Mouse (Mus musculus) G1E (cell line): ENCODE results near the gene Pigp. TPM values are rescaled to one million over a fixed set of nuclear protein-coding genes. Genes with fewer than 3 reads are reported as not detected.
A peak's percentile ranks its signal among the peaks of the same experiment; 100 is the strongest.

ENCODE experiments used
- ATAC-seq: 2 replicates; pipeline ENCODE4 v1.8.0; 2016; ENCODE audit warnings: mild to moderate bottlenecking; ENCODE audit not compliant: insufficient number of reproducible peaks, poor library complexity, low FRiP score, severe bottlenecking; ENCODE audit errors: extremely low read depth
- DNase-seq: peaks from one replicate; pipeline ENCODE4 v3.0.0; 2012; ENCODE audit warnings: low spot score
- H3K27me3 ChIP-seq: 2 replicates; pipeline ENCODE4 v1.6.1; 2012; ENCODE audit warnings: mild to moderate bottlenecking, low read length, inconsistent platforms; ENCODE audit not compliant: insufficient read depth
- H3K36me3 ChIP-seq: replicated peaks from 2 replicates; pipeline ENCODE3; 2012; ENCODE audit warnings: mild to moderate bottlenecking, inconsistent platforms
- H3K4me1 ChIP-seq: 2 replicates; pipeline ENCODE4 v1.6.1; 2012; ENCODE audit warnings: low read depth, low read length, inconsistent platforms, mixed read lengths; ENCODE audit not compliant: insufficient read depth
- H3K4me3 ChIP-seq: 2 replicates; pipeline ENCODE4 v1.5.1; 2012; ENCODE audit warnings: low read depth, mild to moderate bottlenecking, inconsistent platforms, low read length, moderate library complexity, mixed read lengths
- H3K9me3 ChIP-seq: replicated peaks from 2 replicates; pipeline ENCODE4 v1.6.1; 2012; ENCODE audit warnings: inconsistent platforms
- CTCF ChIP-seq: IDR thresholded peaks from 2 replicates; pipeline ENCODE4 v1.5.1; 2012; ENCODE audit warnings: low read depth, low read length, inconsistent platforms, mixed read lengths
- GATA1 ChIP-seq: IDR thresholded peaks from 2 replicates; pipeline ENCODE4 v1.6.1; 2012; ENCODE audit warnings: borderline replicate concordance, low read length, inconsistent platforms, mixed read lengths
- GATA2 ChIP-seq: IDR thresholded peaks from 2 replicates; pipeline ENCODE4 v1.6.1; 2012; ENCODE audit warnings: low read depth, low read length, inconsistent platforms, borderline replicate concordance
- POLR2AphosphoS5 ChIP-seq: IDR thresholded peaks from 2 replicates; pipeline ENCODE4 v1.6.1; 2012; ENCODE audit warnings: low read depth, low read length, inconsistent platforms; ENCODE audit not compliant: insufficient replicate concordance
- TAL1 ChIP-seq: conservative IDR thresholded peaks from 2 replicates; pipeline ENCODE4 v1.6.1; 2012; ENCODE audit warnings: low read depth, low read length, inconsistent platforms, mixed read lengths
- polyA plus RNA-seq: library from polyadenylated mRNA; stranded (reverse); fragments of >175 nt; gene quantifications from 2 replicates; pipeline ENCODE4 v1.2.3, GENCODE M21; 2012
- total RNA-seq, 2 experiments: library from RNA; stranded (forward) in 1 of 2; stranded (reverse) in 1 of 2; fragments of 200-1000 nt in 1 of 2; fragments of >200 nt in 1 of 2; fragmentation: Nextera tagmentation in 1 of 2; gene quantifications; 2 replicates each; pipeline ENCODE4 v1.2.3; 2014 to 2017

Pigp gene
- total and polyA plus RNA-seq, 3 experiments = 14.1 to 40.5 (median 30.6) TPM

DNA sequence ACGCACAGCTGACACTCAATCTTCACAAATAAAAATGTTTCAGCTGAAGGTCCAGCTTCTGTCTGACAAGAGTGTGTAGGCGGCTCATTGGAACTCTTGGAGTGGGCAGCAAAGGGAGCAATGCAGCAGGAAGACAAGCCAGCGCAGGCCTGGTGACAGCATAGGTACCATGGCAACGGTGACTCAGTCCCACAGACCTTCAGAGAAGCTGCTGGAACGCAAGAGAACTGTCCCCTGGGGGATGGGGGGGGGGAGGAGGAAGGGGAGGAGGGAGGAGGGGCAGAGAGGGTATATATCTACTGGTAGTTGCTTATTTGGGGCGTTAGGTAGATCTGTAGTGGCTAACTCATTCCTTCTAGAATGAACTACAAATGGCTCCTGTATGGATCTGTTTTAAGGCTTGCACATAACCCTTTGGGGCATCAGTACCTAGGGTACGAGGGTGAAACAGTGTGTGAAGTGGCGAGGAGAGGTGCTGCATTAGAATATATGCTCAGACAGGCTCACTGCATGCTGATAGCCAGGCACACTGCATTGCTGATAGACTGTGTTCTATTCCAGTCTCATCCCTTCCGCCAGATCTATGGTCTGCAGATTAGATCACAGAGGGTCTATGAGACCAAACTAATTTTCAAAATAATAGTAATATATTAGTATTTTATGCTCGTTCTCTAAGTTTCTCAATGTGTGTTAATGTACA is 9.3 kb downstream of the Pigp start:
- Histone ChIP-seq H3K27me3 (peaks cover 3% of the 10 kb centered on the region; the same call in 1 of the 2 replicates), H3K36me3 (peaks cover 16% of the 10 kb centered on the region), H3K4me1 (peaks cover 15% of the 10 kb centered on the region), H3K9me3 (no peaks in the 10 kb centered on the region), H3K4me3 (no peak overlapping the region)
- TF ChIP-seq CTCF (no peak), GATA1 (no peak), POLR2AphosphoS5 (no peak)
- DNase-seq (no peak), ATAC-seq (0 out of 2 replicates have a peak, but pooled peaks have one; percentile 15)

DNA sequence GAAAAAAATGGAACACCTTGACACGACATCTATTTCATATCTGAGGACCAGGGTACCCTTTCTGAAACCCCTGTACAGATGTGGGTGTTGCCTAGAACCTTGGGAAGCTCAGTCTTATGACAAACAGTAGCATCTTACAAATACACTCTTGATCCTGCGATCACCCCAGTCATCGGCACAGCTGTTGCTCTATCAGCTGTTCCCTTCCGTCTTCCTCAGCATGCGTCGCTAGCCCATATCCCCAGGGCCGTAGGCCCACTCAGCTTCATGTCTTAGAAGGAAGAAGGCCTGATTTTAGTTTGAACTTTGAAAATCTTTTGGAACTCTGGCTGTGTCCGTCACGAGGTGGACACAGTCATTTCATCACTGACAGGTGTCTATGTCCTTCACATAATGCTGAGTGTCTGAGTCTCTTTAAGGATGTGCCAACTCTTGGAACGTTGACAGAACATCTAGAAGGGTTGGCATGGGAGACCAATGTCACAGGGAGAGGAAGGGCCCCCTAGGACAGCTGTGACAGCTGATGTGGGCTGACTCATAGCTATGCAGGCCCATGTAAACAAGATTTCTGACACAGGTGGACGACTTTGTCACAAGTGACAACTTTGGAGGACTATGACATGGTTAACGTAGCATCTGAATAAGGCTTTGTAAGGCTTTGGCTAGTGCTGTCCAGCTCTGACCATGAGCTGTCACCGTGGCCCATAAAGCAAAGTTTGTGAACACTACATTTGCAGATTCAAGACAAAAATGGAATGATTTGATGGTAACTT is 10.9 kb downstream of the Pigp start:
- TF ChIP-seq CTCF (no peak), TAL1 (no peak), GATA2 (no peak)
- ATAC-seq = no peak

DNA sequence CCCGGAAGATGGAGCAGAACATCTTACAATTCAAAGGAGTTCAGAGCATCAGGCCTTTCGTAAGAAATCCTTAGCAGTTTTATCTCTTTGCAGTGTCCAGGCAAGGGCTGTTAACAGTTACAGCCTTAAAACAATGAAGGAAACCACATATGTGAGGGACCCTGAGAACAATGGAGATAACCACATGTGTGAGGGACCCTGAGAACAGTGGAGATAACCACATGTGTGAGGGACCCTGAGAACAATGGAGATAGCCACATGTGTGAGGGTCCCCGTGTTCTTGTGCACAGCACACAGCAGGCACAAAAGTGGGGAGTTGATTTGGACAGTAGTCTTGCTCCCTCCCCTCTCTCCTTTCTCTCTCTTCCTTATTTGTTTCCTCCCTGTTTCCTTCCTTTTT is 13.6 kb downstream of the Pigp start:
- ATAC-seq (no peak; the same call in 1 of the 2 replicates), DNase-seq (no peak)
- H3K4me1 ChIP-seq = peaks cover 21% of the 10 kb centered on the region
- H3K9me3 ChIP-seq = no peaks in the 10 kb centered on the region
- H3K36me3 ChIP-seq = no peaks in the 10 kb centered on the region
- TF ChIP-seq TAL1 = peak; percentile 38; the same call in 1 of the 2 replicates
- no peak for TF ChIP-seq GATA2
- H3K27me3 ChIP-seq = peaks cover 16% of the 10 kb centered on the region
- H3K4me3 ChIP-seq = no peak overlapping the region

More for the DNA sequence above, 10.9 kb downstream of the Pigp start:
- H3K9me3 ChIP-seq = no peaks in the 10 kb centered on the region
- H3K36me3 ChIP-seq = peaks cover 8% of the 10 kb centered on the region
- no peak overlapping the region for H3K4me3 ChIP-seq
- DNase-seq = no peak
- H3K27me3 ChIP-seq = peaks cover 3% of the 10 kb centered on the region; the same call in 1 of the 2 replicates
- H3K4me1 ChIP-seq = peaks cover 18% of the 10 kb centered on the region

GRCm38 (mm10) chr16:94356776-94357494 is 14.7 kb downstream of the Pigp start:
- ATAC-seq = no peak
- Histone ChIP-seq H3K9me3 (no peaks in the 10 kb centered on the region), H3K36me3 (no peaks in the 10 kb centered on the region), H3K4me3 (no peak overlapping the region), H3K27me3 (peaks cover 18% of the 10 kb centered on the region), H3K4me1 (peaks cover 16% of the 10 kb centered on the region)
- no peak for TF ChIP-seq GATA1
- TF ChIP-seq TAL1 = no peak
- TF ChIP-seq POLR2AphosphoS5 = no peak
- TF ChIP-seq CTCF = no peak
- TF ChIP-seq GATA2 = no peak
- DNase-seq = no peak

- H3K27me3 ChIP-seq = peaks cover 18% of the 10 kb centered on the region
- no peak for DNase-seq
- H3K4me3 ChIP-seq = no peak overlapping the region
- H3K9me3 ChIP-seq = no peaks in the 10 kb centered on the region
- H3K36me3 ChIP-seq = no peaks in the 10 kb centered on the region
- H3K4me1 ChIP-seq = peaks cover 16% of the 10 kb centered on the region
- TF ChIP-seq POLR2AphosphoS5 (no peak), GATA1 (no peak), GATA2 (no peak)
- ATAC-seq = no peak
Observed at GRCm38 (mm10) chr16:94356046-94356445, 15.6 kb downstream of the Pigp start.

DNA sequence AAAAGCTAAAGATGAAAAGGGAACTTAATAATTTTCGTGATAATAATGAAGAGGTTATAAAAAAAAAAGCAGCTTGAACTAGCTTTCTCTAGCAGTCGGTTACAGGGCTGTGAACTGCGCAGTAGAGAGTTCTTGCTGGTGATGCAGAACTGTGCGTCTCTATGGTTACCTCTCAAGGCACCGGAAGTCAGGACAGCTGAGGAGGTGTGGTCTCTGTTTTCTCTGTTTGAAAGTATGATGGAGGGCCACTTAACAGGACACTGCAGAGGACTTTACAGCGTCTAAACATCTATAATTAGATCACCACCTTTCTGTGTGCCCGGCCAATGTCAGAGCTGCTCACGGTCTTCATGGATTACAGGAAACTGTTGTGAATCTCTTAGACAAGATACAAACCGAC is 17.2 kb downstream of the Pigp start:
- DNase-seq (no peak), ATAC-seq (no peak)
- Histone ChIP-seq H3K27me3 (peaks cover 26% of the 10 kb centered on the region), H3K4me3 (no peak overlapping the region), H3K4me1 (peaks cover 29% of the 10 kb centered on the region), H3K36me3 (no peaks in the 10 kb centered on the region), H3K9me3 (no peaks in the 10 kb centered on the region)
- TF ChIP-seq POLR2AphosphoS5 = no peak
- no peak for TF ChIP-seq GATA2
- TF ChIP-seq GATA1 = no peak
- TF ChIP-seq TAL1 = no peak
- no peak for TF ChIP-seq CTCF
